Mouse (Mus musculus): ENCODE measurements around the gene Fam187b. TPM values are rescaled to one million over a fixed set of nuclear protein-coding genes. Genes with fewer than 3 reads are reported as not detected.

The Fam187b gene
- polyA plus RNA-seq, 1 experiment, result 0.38 TPM

GRCm38 (mm10) chr7:31002650-31003049 lies 29.1 kb downstream of the Fam187b start:
- TF ChIP-seq POLR2A (IDR thresholded peaks at IDR 0.05; ENCODE audit: extremely low read depth, insufficient read depth, low read length), result no peak
- TF ChIP-seq CTCF (IDR thresholded peaks at IDR 0.05; ENCODE audit: extremely low read depth, insufficient read depth, low read length), result no peak
- Histone ChIP-seq H3K4me3 (ENCODE audit: insufficient read depth, low read length) (no peak overlapping the region), H3K27ac (ENCODE audit: insufficient read depth, low read length) (no peak overlapping the region), H3K4me1 (ENCODE audit: control insufficient read depth, insufficient read depth, low read length) (no peaks in the 10 kb centered on the region)

- no peak overlapping the region for H3K4me3 ChIP-seq (ENCODE audit: insufficient read depth, low read length)
- no peaks in the 10 kb centered on the region for H3K4me1 ChIP-seq (ENCODE audit: control insufficient read depth, insufficient read depth, low read length)
- no peak for TF ChIP-seq POLR2A (IDR thresholded peaks at IDR 0.05; ENCODE audit: extremely low read depth, insufficient read depth, low read length)
- TF ChIP-seq CTCF (IDR thresholded peaks at IDR 0.05; ENCODE audit: extremely low read depth, insufficient read depth, low read length), result no peak
- no peak overlapping the region for H3K27ac ChIP-seq (ENCODE audit: insufficient read depth, low read length)
These were observed 34.2 kb downstream of the Fam187b start for GRCm38 (mm10) chr7:31007775-31008174.

- H3K4me1 ChIP-seq (ENCODE audit: control insufficient read depth, insufficient read depth, low read length), result no peaks in the 10 kb centered on the region
- no peak overlapping the region for H3K4me3 ChIP-seq (ENCODE audit: insufficient read depth, low read length)
- no peak overlapping the region for H3K27ac ChIP-seq (ENCODE audit: insufficient read depth, low read length)
- TF ChIP-seq POLR2A (IDR thresholded peaks at IDR 0.05; ENCODE audit: extremely low read depth, insufficient read depth, low read length) (no peak), CTCF (IDR thresholded peaks at IDR 0.05; ENCODE audit: extremely low read depth, insufficient read depth, low read length) (no peak)
These were observed 34.6 kb downstream of the Fam187b start for GRCm38 (mm10) chr7:31008175-31008574.

- TF ChIP-seq POLR2A (IDR thresholded peaks at IDR 0.05; ENCODE audit: extremely low read depth, insufficient read depth, low read length) (no peak), CTCF (IDR thresholded peaks at IDR 0.05; ENCODE audit: extremely low read depth, insufficient read depth, low read length) (no peak)
- no peaks in the 10 kb centered on the region for H3K4me1 ChIP-seq (ENCODE audit: control insufficient read depth, insufficient read depth, low read length)
- H3K27ac ChIP-seq (ENCODE audit: insufficient read depth, low read length), result no peak overlapping the region
- no peak overlapping the region for H3K4me3 ChIP-seq (ENCODE audit: insufficient read depth, low read length)
These were observed 35.3 kb downstream of the Fam187b start for GRCm38 (mm10) chr7:31008889-31009288.

- Histone ChIP-seq H3K27ac (ENCODE audit: insufficient read depth, low read length) (no peak overlapping the region), H3K4me1 (ENCODE audit: control insufficient read depth, insufficient read depth, low read length) (peaks cover 2% of the 10 kb centered on the region; the same call in 1 of the 2 replicates), H3K4me3 (ENCODE audit: insufficient read depth, low read length) (no peak overlapping the region)
- TF ChIP-seq CTCF (IDR thresholded peaks at IDR 0.05; ENCODE audit: extremely low read depth, insufficient read depth, low read length), result no peak
- TF ChIP-seq POLR2A (IDR thresholded peaks at IDR 0.05; ENCODE audit: extremely low read depth, insufficient read depth, low read length), result no peak
These were observed 39.4 kb downstream of the Fam187b start for GRCm38 (mm10) chr7:31012971-31013370.

- TF ChIP-seq POLR2A (IDR thresholded peaks at IDR 0.05; ENCODE audit: extremely low read depth, insufficient read depth, low read length), result no peak
- TF ChIP-seq CTCF (IDR thresholded peaks at IDR 0.05; ENCODE audit: extremely low read depth, insufficient read depth, low read length), result no peak
- peaks cover 2% of the 10 kb centered on the region; the same call in 1 of the 2 replicates for H3K4me1 ChIP-seq (ENCODE audit: control insufficient read depth, insufficient read depth, low read length)
- H3K4me3 ChIP-seq (ENCODE audit: insufficient read depth, low read length), result no peak overlapping the region
- H3K27ac ChIP-seq (ENCODE audit: insufficient read depth, low read length), result no peak overlapping the region
These were observed 43.7 kb downstream of the Fam187b start for GRCm38 (mm10) chr7:31017104-31017901.

GRCm38 (mm10) chr7:31028609-31029008 lies 55.0 kb downstream of the Fam187b start:
- no peak for TF ChIP-seq POLR2A (IDR thresholded peaks at IDR 0.05; ENCODE audit: extremely low read depth, insufficient read depth, low read length)
- no peak for TF ChIP-seq CTCF (IDR thresholded peaks at IDR 0.05; ENCODE audit: extremely low read depth, insufficient read depth, low read length)
- Histone ChIP-seq H3K4me1 (ENCODE audit: control insufficient read depth, insufficient read depth, low read length) (no peaks in the 10 kb centered on the region), H3K27ac (ENCODE audit: insufficient read depth, low read length) (no peak overlapping the region), H3K4me3 (ENCODE audit: insufficient read depth, low read length) (no peak overlapping the region)

- no peaks in the 10 kb centered on the region for H3K4me1 ChIP-seq (ENCODE audit: control insufficient read depth, insufficient read depth, low read length)
- H3K4me3 ChIP-seq (ENCODE audit: insufficient read depth, low read length), result no peak overlapping the region
- no peak overlapping the region for H3K27ac ChIP-seq (ENCODE audit: insufficient read depth, low read length)
- TF ChIP-seq POLR2A (IDR thresholded peaks at IDR 0.05; ENCODE audit: extremely low read depth, insufficient read depth, low read length), result no peak
- TF ChIP-seq CTCF (IDR thresholded peaks at IDR 0.05; ENCODE audit: extremely low read depth, insufficient read depth, low read length), result no peak
These were observed 57.1 kb downstream of the Fam187b start for GRCm38 (mm10) chr7:31030717-31031116.

GRCm38 (mm10) chr7:31031731-31032130 lies 58.1 kb downstream of the Fam187b start:
- no peak overlapping the region for H3K4me3 ChIP-seq (ENCODE audit: insufficient read depth, low read length)
- TF ChIP-seq POLR2A (IDR thresholded peaks at IDR 0.05; ENCODE audit: extremely low read depth, insufficient read depth, low read length) (no peak), CTCF (IDR thresholded peaks at IDR 0.05; ENCODE audit: extremely low read depth, insufficient read depth, low read length) (no peak)
- H3K27ac ChIP-seq (ENCODE audit: insufficient read depth, low read length), result no peak overlapping the region
- H3K4me1 ChIP-seq (ENCODE audit: control insufficient read depth, insufficient read depth, low read length), result no peaks in the 10 kb centered on the region
